Mouse (Mus musculus) midbrain, embryonic 15.5 days (tissue): Measurements from ENCODE around the gene Enox1. TPM values are rescaled to one million over a fixed set of nuclear protein-coding genes. Genes with fewer than 3 reads are reported as not detected.
"Not testable (repeated sequence)": the region's sequence is repeated elsewhere in the genome, so short reads cannot be mapped to it uniquely, and the experiment has no call there.

Experiments
- ATAC-seq: fragments of 200-750 bp; cut with Nextera tagmentation; replicated peaks from 2 replicates; pipeline ENCODE4 v1.8.0; 2017; ENCODE audit warnings: moderate TSS enrichment
- H3K27ac ChIP-seq: fragments of 300-500 bp; sonication (generic); 2 replicates; pipeline ENCODE4 v1.5.1; 2015; ENCODE audit warnings: mild to moderate bottlenecking, inconsistent platforms
- H3K27me3 ChIP-seq: fragments of 300-500 bp; sonication (generic); replicated peaks from 2 replicates; pipeline ENCODE4 v1.6.1; 2015; ENCODE audit warnings: inconsistent platforms
- H3K36me3 ChIP-seq: fragments of 300-500 bp; sonication (generic); replicated peaks from 2 replicates; pipeline ENCODE4 v1.6.1; 2015; ENCODE audit warnings: inconsistent platforms
- H3K4me1 ChIP-seq: fragments of 300-500 bp; sonication (generic); 2 replicates; pipeline ENCODE4 v1.6.1; 2015; ENCODE audit warnings: inconsistent platforms
- H3K4me2 ChIP-seq: fragments of 300-500 bp; sonication (generic); 2 replicates; pipeline ENCODE4 v1.6.1; 2015; ENCODE audit warnings: inconsistent platforms, mild to moderate bottlenecking, moderate library complexity
- H3K4me3 ChIP-seq: fragments of 300-500 bp; sonication (generic); 2 replicates; pipeline ENCODE4 v1.5.1; 2015; ENCODE audit warnings: mild to moderate bottlenecking, inconsistent platforms
- H3K9ac ChIP-seq: fragments of 300-500 bp; sonication (generic); 2 replicates; pipeline ENCODE4 v1.6.1; 2015; ENCODE audit warnings: mild to moderate bottlenecking, inconsistent platforms
- H3K9me3 ChIP-seq: fragments of 300-500 bp; sonication (generic); 2 replicates; pipeline ENCODE4 v1.6.1; 2016; ENCODE audit warnings: inconsistent platforms
- WGBS: fragments of 180-500 bp; shearing (Covaris S2); methylation state at CpG from one replicate; pipeline ENCODE4 v1.1.7; 2015; ENCODE audit warnings: mixed read lengths; 5-methylcytosine and 5-hydroxymethylcytosine counted together
- polyA plus RNA-seq: library from polyadenylated mRNA; unstranded; fragments of >200 nt; fragmentation: Nextera tagmentation; extraction: Ambion mirVana; gene quantifications from 2 replicates; pipeline ENCODE4 v1.2.1, GENCODE M21; 2015

The Enox1 gene
- polyA plus RNA-seq, 1 experiment from 2014 or later, result 47.6 TPM

GRCm38 (mm10) chr14:77511137-77511870 is 354.7 kb downstream of the Enox1 start:
- no peak overlapping the region for H3K4me3 ChIP-seq
- H3K9ac ChIP-seq, result no peak overlapping the region
- H3K27me3 ChIP-seq, result no peaks in the 10 kb centered on the region
- H3K27ac ChIP-seq, result no peak overlapping the region
- no peaks in the 10 kb centered on the region for H3K9me3 ChIP-seq
- H3K4me1 ChIP-seq, result no peaks in the 10 kb centered on the region
- H3K4me2 ChIP-seq, result no peak overlapping the region
- H3K36me3 ChIP-seq, result no peaks in the 10 kb centered on the region
- 85% methylated on average over 7 of the region's 7 CpGs for WGBS
- no peak for ATAC-seq

GRCm38 (mm10) chr14:77518017-77518416 is 361.5 kb downstream of the Enox1 start:
- 81% methylated on average over 4 of the region's 4 CpGs for whole genome bisulfite sequencing
- H3K4me2 ChIP-seq, result no peak overlapping the region

GRCm38 (mm10) chr14:77518941-77519695 is 362.6 kb downstream of the Enox1 start:
- WGBS, result 69% methylated on average over 7 of the region's 7 CpGs
- ATAC-seq, result no peak
- Histone ChIP-seq H3K27me3 (no peaks in the 10 kb centered on the region), H3K27ac (no peak overlapping the region), H3K9me3 (no peaks in the 10 kb centered on the region), H3K36me3 (no peaks in the 10 kb centered on the region), H3K4me3 (no peak overlapping the region), H3K4me1 (peaks cover 1% of the 10 kb centered on the region; the same call in 1 of the 2 replicates), H3K9ac (no peak overlapping the region), H3K4me2 (no peak overlapping the region)

More at GRCm38 (mm10) chr14:77518017-77518416, 361.5 kb downstream of the Enox1 start:
- H3K36me3 ChIP-seq, result no peaks in the 10 kb centered on the region
- H3K9ac ChIP-seq, result no peak overlapping the region
- H3K27me3 ChIP-seq, result no peaks in the 10 kb centered on the region
- H3K4me3 ChIP-seq, result no peak overlapping the region
- H3K27ac ChIP-seq, result no peak overlapping the region
- ATAC-seq, result no peak
- H3K4me1 ChIP-seq, result no peaks in the 10 kb centered on the region
- no peaks in the 10 kb centered on the region for H3K9me3 ChIP-seq

- Histone ChIP-seq H3K4me2 (no peak overlapping the region), H3K27me3 (no peaks in the 10 kb centered on the region), H3K9ac (no peak overlapping the region), H3K4me1 (peaks cover 3% of the 10 kb centered on the region; the same call in 1 of the 2 replicates), H3K9me3 (no peaks in the 10 kb centered on the region), H3K4me3 (no peak overlapping the region), H3K27ac (no peak overlapping the region), H3K36me3 (no peaks in the 10 kb centered on the region)
- 70% methylated on average over 1 of the region's 1 CpGs for WGBS
- no peak for ATAC-seq
Observed at GRCm38 (mm10) chr14:77519701-77520100, 363.1 kb downstream of the Enox1 start.

- no peak overlapping the region for H3K4me3 ChIP-seq
- H3K4me2 ChIP-seq, result no peak overlapping the region
- H3K27me3 ChIP-seq, result no peaks in the 10 kb centered on the region
- H3K9ac ChIP-seq, result no peak overlapping the region
- H3K27ac ChIP-seq, result no peak overlapping the region
- H3K36me3 ChIP-seq, result no peaks in the 10 kb centered on the region
- no peak for ATAC-seq
- no peaks in the 10 kb centered on the region for H3K9me3 ChIP-seq
- peaks cover 3% of the 10 kb centered on the region; the same call in 1 of the 2 replicates for H3K4me1 ChIP-seq
- WGBS, result 83% methylated on average over 4 of the region's 4 CpGs
Observed at GRCm38 (mm10) chr14:77524303-77524702, 367.7 kb downstream of the Enox1 start.

- no peak overlapping the region for H3K9ac ChIP-seq
- ATAC-seq, result no peak
- WGBS, result 95% methylated on average over 1 of the region's 1 CpGs
- H3K4me1 ChIP-seq, result peaks cover 3% of the 10 kb centered on the region; the same call in 1 of the 2 replicates
- H3K9me3 ChIP-seq, result no peaks in the 10 kb centered on the region
- no peaks in the 10 kb centered on the region for H3K27me3 ChIP-seq
- no peaks in the 10 kb centered on the region for H3K36me3 ChIP-seq
- no peak overlapping the region for H3K4me2 ChIP-seq
- H3K27ac ChIP-seq, result no peak overlapping the region
- H3K4me3 ChIP-seq, result no peak overlapping the region
Observed at GRCm38 (mm10) chr14:77526262-77526661, 369.7 kb downstream of the Enox1 start.

- no peak for ATAC-seq
- Histone ChIP-seq H3K36me3 (no peaks in the 10 kb centered on the region), H3K4me3 (no peak overlapping the region), H3K4me2 (no peak overlapping the region), H3K4me1 (peaks cover 1% of the 10 kb centered on the region; the same call in 1 of the 2 replicates), H3K27ac (no peak overlapping the region), H3K9me3 (no peaks in the 10 kb centered on the region), H3K9ac (no peak overlapping the region), H3K27me3 (no peaks in the 10 kb centered on the region)
- WGBS, result 65% methylated on average over 9 of the region's 9 CpGs
Observed at GRCm38 (mm10) chr14:77529201-77529600, 372.6 kb downstream of the Enox1 start.

GRCm38 (mm10) chr14:77529621-77530020 is 373.1 kb downstream of the Enox1 start:
- ATAC-seq, result no peak
- WGBS, result 90% methylated on average over 5 of the region's 5 CpGs
- no peak overlapping the region for H3K4me3 ChIP-seq
- no peak overlapping the region for H3K9ac ChIP-seq
- no peak overlapping the region for H3K27ac ChIP-seq
- H3K4me2 ChIP-seq, result no peak overlapping the region
- H3K9me3 ChIP-seq, result no peaks in the 10 kb centered on the region
- no peaks in the 10 kb centered on the region; the same call in 1 of the 2 replicates for H3K4me1 ChIP-seq
- no peaks in the 10 kb centered on the region for H3K36me3 ChIP-seq
- H3K27me3 ChIP-seq, result no peaks in the 10 kb centered on the region

- Histone ChIP-seq H3K36me3 (no peaks in the 10 kb centered on the region), H3K27ac (no peak overlapping the region), H3K4me1 (no peaks in the 10 kb centered on the region; the same call in 1 of the 2 replicates), H3K4me3 (no peak overlapping the region), H3K4me2 (no peak overlapping the region), H3K9me3 (no peaks in the 10 kb centered on the region), H3K27me3 (no peaks in the 10 kb centered on the region), H3K9ac (no peak overlapping the region)
- WGBS, result 74% methylated on average over 5 of the region's 5 CpGs
- ATAC-seq, result no peak
Observed at GRCm38 (mm10) chr14:77533638-77534037, 377.1 kb downstream of the Enox1 start.

GRCm38 (mm10) chr14:77534120-77534519 is 377.6 kb downstream of the Enox1 start:
- Histone ChIP-seq H3K9me3 (no peaks in the 10 kb centered on the region), H3K27ac (no peak overlapping the region), H3K4me1 (no peaks in the 10 kb centered on the region; the same call in 1 of the 2 replicates), H3K36me3 (no peaks in the 10 kb centered on the region), H3K9ac (no peak overlapping the region), H3K27me3 (no peaks in the 10 kb centered on the region), H3K4me3 (no peak overlapping the region), H3K4me2 (no peak overlapping the region)
- ATAC-seq, result no peak
- 64% methylated on average over 7 of the region's 7 CpGs for WGBS

GRCm38 (mm10) chr14:77536592-77536991 is 380.0 kb downstream of the Enox1 start:
- H3K27me3 ChIP-seq, result no peaks in the 10 kb centered on the region
- H3K4me3 ChIP-seq, result no peak overlapping the region
- ATAC-seq, result no peak
- no peaks in the 10 kb centered on the region for H3K4me1 ChIP-seq
- 88% methylated on average over 2 of the region's 2 CpGs for WGBS
- no peak overlapping the region for H3K27ac ChIP-seq
- H3K4me2 ChIP-seq, result no peak overlapping the region
- H3K9ac ChIP-seq, result no peak overlapping the region
- no peaks in the 10 kb centered on the region for H3K9me3 ChIP-seq
- no peaks in the 10 kb centered on the region for H3K36me3 ChIP-seq

GRCm38 (mm10) chr14:77539563-77539962 is 383.0 kb downstream of the Enox1 start:
- not testable (repeated sequence) for H3K36me3 ChIP-seq, H3K9ac ChIP-seq, H3K4me3 ChIP-seq, H3K27ac ChIP-seq, H3K9me3 ChIP-seq, H3K4me2 ChIP-seq, H3K27me3 ChIP-seq, H3K4me1 ChIP-seq
- ATAC-seq, result 0 out of 2 replicates have a peak, but pooled peaks have one; percentile 52
- WGBS, result 59% methylated on average over 21 of the region's 21 CpGs
